Mouse (Mus musculus): ENCODE measurements around the gene Btbd11. TPM values are rescaled to one million over a fixed set of nuclear protein-coding genes. Genes with fewer than 3 reads are reported as not detected.

Btbd11 gene
- total and polyA plus RNA-seq, 2 experiments = 0.55 to 0.92 TPM

GRCm38 (mm10) chr10:85526657-85527056, 140.0 kb downstream of the Btbd11 start:
- TF ChIP-seq POLR2A (IDR thresholded peaks at IDR 0.05; ENCODE audit: extremely low read depth, insufficient read depth, low read length) (no peak), CTCF (IDR thresholded peaks at IDR 0.05; ENCODE audit: low read depth, low read length) (no peak)
- WGBS = 83% methylated on average over 2 of the region's 2 CpGs
- no peaks in the 10 kb centered on the region for H3K79me2 ChIP-seq (ENCODE audit: control insufficient read depth, insufficient read depth, low read length)
- H3K27me3 ChIP-seq (ENCODE audit: control insufficient read depth, insufficient read depth, low read length) = no peaks in the 10 kb centered on the region
- H3K4me1 ChIP-seq (ENCODE audit: control insufficient read depth, insufficient read depth, low read length) = no peaks in the 10 kb centered on the region
- H3K9ac ChIP-seq (ENCODE audit: low read depth, low read length) = no peak overlapping the region
- no peak overlapping the region for H3K27ac ChIP-seq (replicated peaks; ENCODE audit: insufficient read depth, low read depth, low read length)
- H3K36me3 ChIP-seq (ENCODE audit: control insufficient read depth, insufficient read depth, low read length) = no peaks in the 10 kb centered on the region
- no peak overlapping the region for H3K4me3 ChIP-seq (ENCODE audit: insufficient read depth, low read depth, low read length)
- DNase-seq (ENCODE audit: extremely low read depth, low read depth, low spot score) = no peak

- Histone ChIP-seq H3K4me1 (ENCODE audit: control insufficient read depth, insufficient read depth, low read length) (no peaks in the 10 kb centered on the region), H3K9ac (ENCODE audit: low read depth, low read length) (no peak overlapping the region), H3K27ac (replicated peaks; ENCODE audit: insufficient read depth, low read depth, low read length) (no peak overlapping the region), H3K79me2 (ENCODE audit: control insufficient read depth, insufficient read depth, low read length) (no peaks in the 10 kb centered on the region), H3K27me3 (ENCODE audit: control insufficient read depth, insufficient read depth, low read length) (no peaks in the 10 kb centered on the region), H3K4me3 (ENCODE audit: insufficient read depth, low read depth, low read length) (no peak overlapping the region), H3K36me3 (ENCODE audit: control insufficient read depth, insufficient read depth, low read length) (no peaks in the 10 kb centered on the region)
- TF ChIP-seq CTCF (IDR thresholded peaks at IDR 0.05; ENCODE audit: low read depth, low read length) = no peak
- no peak for TF ChIP-seq POLR2A (IDR thresholded peaks at IDR 0.05; ENCODE audit: extremely low read depth, insufficient read depth, low read length)
- no peak for DNase-seq (ENCODE audit: extremely low read depth, low read depth, low spot score)
- WGBS = 53% methylated on average over 4 of the region's 4 CpGs
Measured at GRCm38 (mm10) chr10:85527722-85528121, 141.1 kb downstream of the Btbd11 start.

- Histone ChIP-seq H3K79me2 (ENCODE audit: control insufficient read depth, insufficient read depth, low read length) (no peaks in the 10 kb centered on the region), H3K27ac (replicated peaks; ENCODE audit: insufficient read depth, low read depth, low read length) (no peak overlapping the region), H3K4me1 (ENCODE audit: control insufficient read depth, insufficient read depth, low read length) (no peaks in the 10 kb centered on the region), H3K36me3 (ENCODE audit: control insufficient read depth, insufficient read depth, low read length) (no peaks in the 10 kb centered on the region), H3K27me3 (ENCODE audit: control insufficient read depth, insufficient read depth, low read length) (no peaks in the 10 kb centered on the region), H3K4me3 (ENCODE audit: insufficient read depth, low read depth, low read length) (no peak overlapping the region), H3K9ac (ENCODE audit: low read depth, low read length) (no peak overlapping the region)
- no peak for DNase-seq (ENCODE audit: extremely low read depth, low read depth, low spot score)
- TF ChIP-seq CTCF (IDR thresholded peaks at IDR 0.05; ENCODE audit: low read depth, low read length) (no peak), POLR2A (IDR thresholded peaks at IDR 0.05; ENCODE audit: extremely low read depth, insufficient read depth, low read length) (no peak)
- 60% methylated on average over 7 of the region's 7 CpGs for WGBS
Measured at GRCm38 (mm10) chr10:85533192-85533710, 146.6 kb downstream of the Btbd11 start.

GRCm38 (mm10) chr10:85538051-85538753, 151.6 kb downstream of the Btbd11 start:
- Histone ChIP-seq H3K36me3 (ENCODE audit: control insufficient read depth, insufficient read depth, low read length) (no peaks in the 10 kb centered on the region), H3K4me1 (ENCODE audit: control insufficient read depth, insufficient read depth, low read length) (no peaks in the 10 kb centered on the region), H3K27ac (replicated peaks; ENCODE audit: insufficient read depth, low read depth, low read length) (no peak overlapping the region), H3K4me3 (ENCODE audit: insufficient read depth, low read depth, low read length) (no peak overlapping the region), H3K9ac (ENCODE audit: low read depth, low read length) (no peak overlapping the region), H3K27me3 (ENCODE audit: control insufficient read depth, insufficient read depth, low read length) (no peaks in the 10 kb centered on the region), H3K79me2 (ENCODE audit: control insufficient read depth, insufficient read depth, low read length) (no peaks in the 10 kb centered on the region)
- TF ChIP-seq CTCF (IDR thresholded peaks at IDR 0.05; ENCODE audit: low read depth, low read length) (no peak), POLR2A (IDR thresholded peaks at IDR 0.05; ENCODE audit: extremely low read depth, insufficient read depth, low read length) (no peak)
- 83% methylated on average over 11 of the region's 11 CpGs for WGBS
- DNase-seq (ENCODE audit: extremely low read depth, low read depth, low spot score) = no peak

GRCm38 (mm10) chr10:85539510-85540120, 153.0 kb downstream of the Btbd11 start:
- WGBS = 55% methylated on average over 8 of the region's 8 CpGs
- TF ChIP-seq CTCF (IDR thresholded peaks at IDR 0.05; ENCODE audit: low read depth, low read length) (no peak), POLR2A (IDR thresholded peaks at IDR 0.05; ENCODE audit: extremely low read depth, insufficient read depth, low read length) (no peak)
- DNase-seq (ENCODE audit: extremely low read depth, low read depth, low spot score) = no peak

More at GRCm38 (mm10) chr10:85539510-85540120, 153.0 kb downstream of the Btbd11 start:
- Histone ChIP-seq H3K27me3 (ENCODE audit: control insufficient read depth, insufficient read depth, low read length) (no peaks in the 10 kb centered on the region), H3K36me3 (ENCODE audit: control insufficient read depth, insufficient read depth, low read length) (no peaks in the 10 kb centered on the region), H3K4me3 (ENCODE audit: insufficient read depth, low read depth, low read length) (no peak overlapping the region), H3K4me1 (ENCODE audit: control insufficient read depth, insufficient read depth, low read length) (no peaks in the 10 kb centered on the region), H3K9ac (ENCODE audit: low read depth, low read length) (no peak overlapping the region), H3K27ac (replicated peaks; ENCODE audit: insufficient read depth, low read depth, low read length) (no peak overlapping the region), H3K79me2 (ENCODE audit: control insufficient read depth, insufficient read depth, low read length) (no peaks in the 10 kb centered on the region)

Data from liver, adult 2 months (tissue).